8 mouse cellular contexts compared by ENCODE assay signal in the genomic region with DNA sequence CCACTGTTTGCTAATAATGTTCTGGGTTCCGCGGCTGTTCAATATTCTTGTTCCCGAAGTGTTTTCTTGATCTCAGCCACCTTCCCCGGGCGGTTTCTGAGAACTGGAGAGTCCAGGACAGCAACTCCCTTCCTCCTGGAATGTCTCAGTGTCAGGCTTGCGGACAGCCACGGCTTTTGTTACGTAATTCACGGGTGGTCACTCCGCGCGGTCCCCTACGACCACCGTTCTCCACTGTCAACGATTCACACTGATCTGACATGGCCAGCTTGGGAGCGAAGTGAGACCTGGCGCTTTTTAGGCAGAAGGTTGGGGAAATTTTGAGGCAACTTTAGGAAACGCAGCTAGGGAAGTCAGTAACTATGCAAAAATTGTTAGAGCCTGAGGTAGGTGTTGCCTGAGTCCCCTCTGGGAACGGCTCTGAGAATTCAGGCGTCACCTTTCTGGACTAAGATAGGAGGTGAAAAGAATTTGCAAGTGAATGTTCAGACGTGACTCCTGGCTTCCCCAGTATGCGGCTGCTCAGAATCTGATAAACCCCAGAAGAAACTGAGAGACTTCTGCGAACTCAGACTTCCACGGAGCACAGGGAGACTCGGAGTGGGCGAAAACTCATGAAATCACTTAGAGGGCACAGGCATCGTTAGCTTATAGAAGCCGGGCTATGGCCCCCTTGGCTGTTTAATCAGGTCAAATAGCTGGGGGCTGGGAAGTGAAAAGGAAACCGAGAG. TPM values are rescaled to one million over a fixed set of nuclear protein-coding genes. Genes with fewer than 3 reads are reported as not detected.
DNase-seq lines count a peak whose midpoint lies in the region; ATAC-seq and TF ChIP-seq lines count a peak whose summit lies in the region.

No protein-coding gene starts in this region.

- H3K4me2 ChIP-seq in embryonic facial prominence, embryonic 14.5 days (ENCODE audit: low read depth, low read length) = peak overlapping the region; percentile 100
- H3K4me2 ChIP-seq in hindbrain, embryonic 11.5 days (replicated peaks; ENCODE audit: low read depth, low read length) = peak overlapping the region; percentile 99
- H3K4me2 ChIP-seq in limb, embryonic 14.5 days (replicated peaks; ENCODE audit: low read depth, low read length, severe bottlenecking) = peak overlapping the region; percentile 100

- no peak for TF ChIP-seq POLR2A in limb, embryonic 14.5 days (IDR thresholded peaks at IDR 0.05; ENCODE audit: borderline replicate concordance, extremely low read depth, insufficient read depth, insufficient read length)

- H3K36me3 ChIP-seq in embryonic facial prominence, embryonic 14.5 days (ENCODE audit: control insufficient read depth, insufficient read depth, low read length) = no peaks in the 10 kb centered on the region
- 0 out of 2 replicates have a peak, but pooled peaks cover 2% of the 10 kb centered on the region for H3K36me3 ChIP-seq in hindbrain, embryonic 11.5 days (ENCODE audit: control insufficient read depth, insufficient read depth, low read length)
- no peaks in the 10 kb centered on the region for H3K36me3 ChIP-seq in limb, embryonic 14.5 days (ENCODE audit: control insufficient read depth, insufficient read depth, low read length)

- H3K27ac ChIP-seq in embryonic facial prominence, embryonic 14.5 days (replicated peaks; ENCODE audit: low read depth, low read length) = no peak overlapping the region
- H3K27ac ChIP-seq in hindbrain, embryonic 11.5 days (ENCODE audit: low read depth, low read length) = no peak overlapping the region
- H3K27ac ChIP-seq in limb, embryonic 14.5 days (replicated peaks; ENCODE audit: low read depth, low read length) = no peak overlapping the region

- H3K4me3 ChIP-seq in embryonic facial prominence, embryonic 14.5 days (ENCODE audit: low read depth, low read length) = peak overlapping the region; percentile 68
- H3K4me3 ChIP-seq in hindbrain, embryonic 11.5 days (ENCODE audit: low read depth, low read length) = peak overlapping the region; percentile 73
- H3K4me3 ChIP-seq in limb, embryonic 14.5 days (replicated peaks; ENCODE audit: low read length) = peak overlapping the region; percentile 65

- no peak for ATAC-seq in embryonic facial prominence, embryonic 14.5 days (ENCODE audit: low read depth)
- ATAC-seq in hindbrain, embryonic 11.5 days (ENCODE audit: low FRiP score) = no peak
- no peak for ATAC-seq in limb, embryonic 14.5 days (ENCODE audit: low FRiP score, low read depth)
- ATAC-seq in frontal cortex, adult (ENCODE audit: low TSS enrichment) = no peak

- H3K9ac ChIP-seq in embryonic facial prominence, embryonic 14.5 days (ENCODE audit: low read depth, low read length) = peak overlapping the region; percentile 34; the same call in 1 of the 2 replicates
- H3K9ac ChIP-seq in hindbrain, embryonic 11.5 days (ENCODE audit: low read depth, low read length) = peak overlapping the region; percentile 34
- H3K9ac ChIP-seq in limb, embryonic 14.5 days (ENCODE audit: low read depth, low read length, severe bottlenecking) = peak overlapping the region; percentile 21; the same call in 1 of the 2 replicates

- H3K9me3 ChIP-seq in embryonic facial prominence, embryonic 14.5 days (ENCODE audit: control insufficient read depth, low read length) = peaks cover 8% of the 10 kb centered on the region
- peaks cover 3% of the 10 kb centered on the region; the same call in 1 of the 2 replicates for H3K9me3 ChIP-seq in hindbrain, embryonic 11.5 days (ENCODE audit: control insufficient read depth, low read length)
- H3K9me3 ChIP-seq in limb, embryonic 14.5 days (ENCODE audit: control insufficient read depth, low read length) = no peaks in the 10 kb centered on the region

- WGBS in embryonic facial prominence, embryonic 14.5 days = under 1% methylated on average over 29 of the region's 29 CpGs
- under 1% methylated on average over 29 of the region's 29 CpGs for WGBS in hindbrain, embryonic 11.5 days
- 1% methylated on average over 29 of the region's 29 CpGs for WGBS in limb, embryonic 14.5 days

- H3K27me3 ChIP-seq in embryonic facial prominence, embryonic 14.5 days (replicated peaks; ENCODE audit: control insufficient read depth, insufficient read depth, low read length) = peaks cover 36% of the 10 kb centered on the region
- H3K27me3 ChIP-seq in hindbrain, embryonic 11.5 days (ENCODE audit: control insufficient read depth, insufficient read depth, low read length) = no peaks in the 10 kb centered on the region; the same call in 1 of the 2 replicates
- peaks cover 30% of the 10 kb centered on the region for H3K27me3 ChIP-seq in limb, embryonic 14.5 days (ENCODE audit: control insufficient read depth, insufficient read depth, low read length)

- H3K4me1 ChIP-seq in embryonic facial prominence, embryonic 14.5 days (ENCODE audit: control insufficient read depth, insufficient read depth, low read length) = peaks cover 22% of the 10 kb centered on the region
- H3K4me1 ChIP-seq in hindbrain, embryonic 11.5 days (replicated peaks; ENCODE audit: control insufficient read depth, insufficient read depth, low read length) = 0 out of 2 replicates have a peak, but pooled peaks cover 5% of the 10 kb centered on the region
- peaks cover 15% of the 10 kb centered on the region for H3K4me1 ChIP-seq in limb, embryonic 14.5 days (ENCODE audit: control insufficient read depth, insufficient read depth, low read length)

- DNase-seq in layer of hippocampus, postnatal 10 days (ENCODE audit: low spot score in 2 of 2) = peak; percentile 12 to 24
- DNase-seq in layer of hippocampus, postnatal 14 days (ENCODE audit: low spot score in 2 of 2) = no peak
- DNase-seq in adrenal gland, postnatal 25 days = peak; percentile 14
- DNase-seq in embryonic facial prominence, embryonic 14.5 days (ENCODE audit: low spot score) = no peak
- peak; percentile 54 for DNase-seq in hindbrain, embryonic 11.5 days (ENCODE audit: low spot score)
- no peak for DNase-seq in limb, embryonic 14.5 days (ENCODE audit: low spot score)
- DNase-seq in naive thymus-derived CD4-positive, alpha-beta T cell, adult 2 months (ENCODE audit: low read depth) = peak; percentile 40

RNA-seq across cellular contexts. Expression of gene Dpf3, which starts 0.9 kb away (rescaled TPM):
- total RNA-seq in layer of hippocampus, postnatal 10 days (2021) = 10 to 100 TPM; 22.2 to 26.6 TPM
- total RNA-seq in layer of hippocampus, postnatal 14 days (2021) = 10 to 100 TPM; 26.4 to 27.8 TPM
- 11.3 and 14.1 TPM in 2 replicates for total RNA-seq in adrenal gland, postnatal 25 days (2021)
- polyA plus RNA-seq in embryonic facial prominence, embryonic 14.5 days (2014; fragmentation: Nextera tagmentation; extraction: Ambion mirVana) = 4.3 and 6.1 TPM in 2 replicates
- 17.0 and 23.5 TPM in 2 replicates for polyA plus RNA-seq in hindbrain, embryonic 11.5 days (2014; fragmentation: Nextera tagmentation; extraction: Ambion mirVana)
- 1.8 and 3.0 TPM in 2 replicates for polyA plus RNA-seq in limb, embryonic 14.5 days (2012; rRNA removed)
- 4.0 and 4.9 TPM in 2 replicates for polyA plus RNA-seq in limb, embryonic 14.5 days (2014; fragmentation: Nextera tagmentation; extraction: Ambion mirVana)

RNA-seq across cellular contexts. Expression of gene Dcaf4, which starts 31.9 kb away (rescaled TPM):
- 10 to 100 TPM; 28.8 to 36.3 TPM for total RNA-seq in layer of hippocampus, postnatal 10 days (2021)
- total RNA-seq in layer of hippocampus, postnatal 14 days (2021) = 10 to 100 TPM; 31.8 to 32.1 TPM
- total RNA-seq in adrenal gland, postnatal 25 days (2021) = 56.8 and 65.9 TPM in 2 replicates
- polyA plus RNA-seq in embryonic facial prominence, embryonic 14.5 days (2014; fragmentation: Nextera tagmentation; extraction: Ambion mirVana) = 32.8 and 34.7 TPM in 2 replicates
- polyA plus RNA-seq in hindbrain, embryonic 11.5 days (2014; fragmentation: Nextera tagmentation; extraction: Ambion mirVana) = 25.0 and 26.5 TPM in 2 replicates
- 49.5 and 53.6 TPM in 2 replicates for polyA plus RNA-seq in limb, embryonic 14.5 days (2012; rRNA removed)
- polyA plus RNA-seq in limb, embryonic 14.5 days (2014; fragmentation: Nextera tagmentation; extraction: Ambion mirVana) = 40.1 and 43.3 TPM in 2 replicates

Comparison
In these comparisons a context has a peak if more than half of its experiments do, and no peak if none do; other contexts are left out.
1. DNase-seq: peak in layer of hippocampus, postnatal 10 days (2 of 2), adrenal gland, postnatal 25 days (single experiment), hindbrain, embryonic 11.5 days (single experiment) and naive thymus-derived CD4-positive, alpha-beta T cell, adult 2 months (single experiment); none in layer of hippocampus, postnatal 14 days (0 of 2), embryonic facial prominence, embryonic 14.5 days (single experiment) and limb, embryonic 14.5 days (single experiment).
2. Peak in every context shown above with its lines, with median percentiles within 50 percentile points of each other: H3K4me2 ChIP-seq, H3K4me3 ChIP-seq and H3K9ac ChIP-seq.